Mouse (Mus musculus) G1E-ER4 (cell line): ENCODE data around the gene Tnpo3. TPM values are rescaled to one million over a fixed set of nuclear protein-coding genes. Genes with fewer than 3 reads are reported as not detected.

Source experiments
- GATA1 ChIP-seq: IDR thresholded peaks from one replicate; pipeline ENCODE4 v1.8.0; 2012; ENCODE audit warnings: low read length, inconsistent platforms
- polyA plus RNA-seq: library from polyadenylated mRNA; stranded (reverse); fragments of >175 nt; gene quantifications from 2 replicates; pipeline ENCODE4 v1.2.3, GENCODE M21; 2012

Tnpo3 gene
- polyA plus RNA-seq, 1 experiment: 102 TPM

GRCm38 (mm10) chr6:29540223-29540622 lies 69.5 kb downstream of the Tnpo3 start:
- TF ChIP-seq GATA1: no peak

- TF ChIP-seq GATA1: no peak
These were observed 70.2 kb downstream of the Tnpo3 start for GRCm38 (mm10) chr6:29539502-29539901.

- TF ChIP-seq GATA1: no peak
These were observed 72.5 kb downstream of the Tnpo3 start for GRCm38 (mm10) chr6:29537221-29537620.

GRCm38 (mm10) chr6:29536651-29537193 lies 73.0 kb downstream of the Tnpo3 start:
- no peak for TF ChIP-seq GATA1

GRCm38 (mm10) chr6:29535316-29535715 lies 74.4 kb downstream of the Tnpo3 start:
- TF ChIP-seq GATA1: no peak

- no peak for TF ChIP-seq GATA1
These were observed 79.6 kb downstream of the Tnpo3 start for GRCm38 (mm10) chr6:29530050-29530449.

GRCm38 (mm10) chr6:29529444-29529820 lies 80.3 kb downstream of the Tnpo3 start:
- TF ChIP-seq GATA1: no peak

GRCm38 (mm10) chr6:29528561-29529443 lies 80.9 kb downstream of the Tnpo3 start:
- no peak for TF ChIP-seq GATA1

GRCm38 (mm10) chr6:29528165-29528505 lies 81.6 kb downstream of the Tnpo3 start:
- TF ChIP-seq GATA1: no peak

- TF ChIP-seq GATA1: no peak
These were observed 82.1 kb downstream of the Tnpo3 start for GRCm38 (mm10) chr6:29527361-29528164.

- TF ChIP-seq GATA1: no peak
These were observed 83.1 kb downstream of the Tnpo3 start, which contains the start of gene Irf5 for GRCm38 (mm10) chr6:29526281-29527251. TSS of gene Irf5 (plus strand) at chr6:29526625.

- TF ChIP-seq GATA1: no peak
These were observed 84.4 kb downstream of the Tnpo3 start for GRCm38 (mm10) chr6:29525256-29525655.

- TF ChIP-seq GATA1: no peak
These were observed 85.6 kb downstream of the Tnpo3 start for GRCm38 (mm10) chr6:29524034-29524489.

- TF ChIP-seq GATA1: no peak
These were observed 86.2 kb downstream of the Tnpo3 start for GRCm38 (mm10) chr6:29523301-29524033.

- no peak for TF ChIP-seq GATA1
These were observed 86.9 kb downstream of the Tnpo3 start for GRCm38 (mm10) chr6:29522626-29523300.
